Mouse (Mus musculus) liver, embryonic 14.5 days (tissue): ENCODE measurements at regions not wholly inside any gene's neighbourhood (a gene's known extent, or its start where the extent isn't known, plus 50 kb on each side); places are given as distances from the start of the nearest gene placed in this dataset.

ENCODE experiments used
- CTCF ChIP-seq: IDR thresholded peaks from 2 replicates; pipeline ENCODE4 v1.5.1; 2016; ENCODE audit warnings: antibody characterized with exemption, low read depth, control low read depth
- EP300 ChIP-seq: IDR thresholded peaks from 2 replicates; pipeline ENCODE4 v1.6.1; 2016; ENCODE audit warnings: antibody characterized with exemption, low read depth

DNA sequence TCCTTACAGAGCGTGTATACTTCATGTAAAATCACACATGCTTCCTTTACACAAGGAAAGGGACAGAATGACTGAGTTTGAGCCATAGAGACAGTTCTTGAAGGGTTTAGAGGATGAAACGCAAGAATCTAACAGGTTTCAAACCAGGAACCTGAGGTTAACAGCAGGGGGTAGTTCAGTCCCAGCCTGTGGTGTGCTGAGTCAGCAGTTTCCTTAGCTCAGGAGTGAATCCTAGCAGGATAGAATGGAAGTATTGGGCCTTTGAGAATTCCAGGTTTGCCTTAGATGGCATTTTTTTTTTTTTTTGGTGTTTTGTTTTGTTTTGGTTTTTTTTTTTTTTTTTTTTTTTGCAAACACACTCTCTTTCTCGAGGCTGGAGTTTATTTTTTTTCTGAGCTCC, 295.5 kb downstream of the Pmp22 start:
- TF ChIP-seq CTCF (no peak), EP300 (no peak)
